Mouse (Mus musculus) granulocyte monocyte progenitor cell, adult 5-6 weeks (primary cell): ENCODE measurements around the gene Ddc. TPM values are rescaled to one million over a fixed set of nuclear protein-coding genes. Genes with fewer than 3 reads are reported as not detected.
A peak's percentile ranks its signal among the peaks of the same experiment; 100 is the strongest.

Experiments used
- ATAC-seq: replicated peaks from 2 replicates; pipeline ENCODE4 v1.8.0; 2016; ENCODE audit warnings: mild to moderate bottlenecking, moderate TSS enrichment, inconsistent platforms; ENCODE audit not compliant: poor library complexity, severe bottlenecking
- total RNA-seq, 2 experiments: library from RNA; stranded (forward) in 1 of 2; stranded (reverse) in 1 of 2; fragments of 200-712, 200-1000 nt in 1 of 2; fragments of >200 nt in 1 of 2; fragmentation: Nextera tagmentation in 1 of 2; gene quantifications; 2 replicates each; pipeline ENCODE4 v1.2.3; 2014 to 2017

Gene Ddc
- total RNA-seq, 2 experiments from 2014 or later = 2.1 TPM; not detected in 1

GRCm38 (mm10) chr11:11878981-11879698 lies 18.8 kb downstream of the Ddc start:
- 0 out of 2 replicates have a peak, but pooled peaks have one; percentile 28 for ATAC-seq

DNA sequence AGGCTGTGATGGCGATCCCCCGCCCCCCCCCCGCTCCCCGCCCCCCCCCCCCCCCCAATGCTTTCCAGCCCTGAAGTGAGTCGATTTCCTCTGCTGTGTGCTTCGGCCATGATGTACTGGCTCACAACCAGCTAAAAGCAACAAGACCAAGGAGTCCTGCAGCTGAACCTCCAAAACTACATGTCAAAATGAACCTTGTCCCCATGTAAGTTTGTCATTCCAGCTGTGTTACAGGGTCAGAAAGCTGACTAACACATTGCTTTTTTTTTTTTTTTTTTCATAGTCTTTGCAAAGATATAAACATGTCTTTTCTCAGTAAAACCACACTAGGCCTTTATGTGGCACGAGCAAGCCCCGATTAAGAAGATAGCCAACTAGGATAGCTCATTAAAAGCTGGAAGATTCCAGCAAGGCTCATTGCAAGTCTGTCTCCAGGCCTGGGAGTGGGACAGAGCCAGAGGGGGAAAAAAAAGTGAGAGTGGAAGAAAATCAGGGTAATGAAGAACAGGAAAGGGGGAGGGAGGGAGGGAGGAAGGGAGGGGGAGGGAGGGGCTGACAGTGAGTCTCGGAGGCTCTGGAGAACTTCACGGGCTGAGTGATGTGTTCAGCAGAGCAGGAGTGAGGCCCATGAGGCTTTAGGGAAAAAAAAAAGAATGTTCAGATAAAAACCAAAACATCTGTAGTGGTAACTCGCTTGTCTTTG lies 19.5 kb downstream of the Ddc start:
- no peak for ATAC-seq

DNA sequence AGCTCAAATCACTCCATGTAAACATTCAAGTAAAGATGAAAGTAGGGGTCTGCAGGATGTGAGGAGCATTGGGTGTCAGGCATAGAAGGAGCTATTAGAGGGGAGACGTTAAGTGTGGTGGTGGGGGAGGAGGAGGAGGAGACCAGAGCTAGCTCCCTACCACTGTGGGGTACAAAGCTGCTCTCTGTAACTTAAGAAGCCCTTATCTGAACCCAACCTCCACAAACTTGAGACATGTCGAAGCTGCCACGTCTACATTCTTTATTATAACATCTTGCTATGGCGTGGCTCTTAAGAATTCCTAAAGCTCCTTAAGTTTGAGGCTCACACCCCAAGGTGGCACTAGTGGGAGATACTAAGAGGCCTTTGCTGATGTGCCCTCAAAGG lies 20.1 kb downstream of the Ddc start:
- no peak for ATAC-seq

- ATAC-seq = no peak
Measured at GRCm38 (mm10) chr11:11876366-11876765, 21.6 kb downstream of the Ddc start.

GRCm38 (mm10) chr11:11875230-11875629 lies 22.7 kb downstream of the Ddc start:
- ATAC-seq = no peak

DNA sequence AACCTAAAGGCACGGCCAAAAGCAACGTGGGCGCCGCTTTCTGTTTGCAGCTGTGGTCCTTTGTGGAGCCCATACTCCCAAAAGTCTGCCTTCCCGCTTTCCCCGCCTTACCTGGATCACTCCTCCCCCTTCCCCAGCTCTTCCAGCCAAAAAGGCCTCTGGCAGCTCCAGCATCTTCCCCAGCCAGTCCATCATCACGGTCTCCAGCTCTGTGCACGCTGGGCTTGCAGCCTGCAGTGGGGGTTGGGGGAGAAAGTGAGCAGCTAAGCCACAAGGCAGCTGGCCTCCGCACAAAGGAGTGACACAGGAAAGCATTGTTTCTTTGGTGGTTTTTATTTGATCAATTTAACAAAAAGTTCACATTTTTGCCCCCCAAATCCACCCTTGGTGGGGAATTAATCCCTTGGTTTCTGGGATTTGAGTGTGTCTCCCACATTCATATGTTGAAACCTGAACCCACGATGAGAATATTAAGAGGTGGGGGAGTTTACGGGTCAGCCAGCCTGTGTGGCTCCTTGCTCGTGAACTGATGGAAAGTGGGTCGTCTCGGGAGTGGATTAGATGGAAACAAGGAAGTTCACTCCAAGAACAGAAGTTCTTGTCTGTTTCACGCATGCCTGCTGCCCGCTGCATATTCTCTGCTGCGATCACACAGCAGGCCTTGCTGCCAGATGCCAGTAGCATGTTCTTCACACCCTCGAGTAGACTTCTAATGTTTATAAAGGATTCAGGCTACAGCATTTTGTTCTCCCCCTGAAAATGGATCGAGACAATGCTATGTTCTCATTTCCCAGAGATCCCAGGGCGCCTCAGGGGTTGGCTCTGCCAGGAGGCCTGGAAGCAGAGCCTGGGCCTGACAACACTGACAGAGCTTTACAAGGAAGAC lies 24.7 kb downstream of the Ddc start:
- no peak for ATAC-seq

DNA sequence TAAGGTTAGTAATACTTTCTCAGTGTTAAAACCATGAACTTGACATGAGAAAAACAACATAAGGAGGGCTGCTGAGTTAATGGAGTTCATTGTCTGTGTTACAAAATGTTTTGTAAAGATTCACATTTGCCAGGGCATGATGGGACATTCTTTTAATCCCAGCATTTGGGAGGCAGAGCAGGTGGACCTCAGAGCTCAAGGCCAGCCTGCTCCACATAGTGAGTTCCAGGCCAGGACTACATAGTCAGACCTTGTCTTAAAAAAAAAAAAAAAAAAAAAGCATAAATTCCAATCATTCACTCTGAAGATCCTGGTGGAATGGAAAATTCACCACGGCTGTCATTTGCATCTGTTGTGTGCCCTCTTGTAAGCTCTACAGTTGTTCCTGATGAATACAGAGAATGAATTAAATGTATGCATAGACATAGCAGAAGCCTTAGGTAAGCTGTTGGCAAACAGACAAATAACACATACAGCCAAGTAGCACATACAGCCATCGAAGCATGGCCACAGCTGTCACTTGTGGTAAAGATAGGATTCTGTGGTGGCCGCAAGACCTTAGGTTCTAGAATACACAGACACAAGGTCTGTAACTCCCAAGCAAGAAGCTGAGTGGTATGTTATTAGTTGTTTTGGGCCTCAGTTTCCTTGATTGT lies 25.7 kb downstream of the Ddc start:
- no peak for ATAC-seq

GRCm38 (mm10) chr11:11871197-11871813 lies 26.6 kb downstream of the Ddc start:
- ATAC-seq = no peak

- no peak for ATAC-seq
Measured at GRCm38 (mm10) chr11:11867971-11868481, 29.9 kb downstream of the Ddc start.

GRCm38 (mm10) chr11:11866696-11867095 lies 31.2 kb downstream of the Ddc start:
- no peak for ATAC-seq

DNA sequence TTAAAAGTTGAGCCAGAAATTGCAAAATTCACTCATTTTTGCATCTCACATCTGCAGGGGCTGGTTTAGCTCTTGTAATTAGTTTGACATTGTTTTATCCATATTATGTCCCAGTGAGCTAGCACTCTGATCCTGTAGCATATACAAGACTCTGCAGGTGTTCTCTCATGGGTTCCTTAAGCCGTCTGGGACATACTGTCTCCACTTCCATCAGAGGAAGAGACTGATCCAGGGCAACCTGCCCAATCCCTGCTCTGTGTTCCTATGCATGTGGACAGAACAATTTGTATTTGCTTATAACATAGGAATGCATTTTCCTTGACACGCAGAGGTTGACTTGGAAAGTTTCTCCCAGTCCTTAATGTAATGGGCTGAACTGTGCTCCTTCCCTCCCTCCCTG lies 32.8 kb downstream of the Ddc start:
- no peak for ATAC-seq

DNA sequence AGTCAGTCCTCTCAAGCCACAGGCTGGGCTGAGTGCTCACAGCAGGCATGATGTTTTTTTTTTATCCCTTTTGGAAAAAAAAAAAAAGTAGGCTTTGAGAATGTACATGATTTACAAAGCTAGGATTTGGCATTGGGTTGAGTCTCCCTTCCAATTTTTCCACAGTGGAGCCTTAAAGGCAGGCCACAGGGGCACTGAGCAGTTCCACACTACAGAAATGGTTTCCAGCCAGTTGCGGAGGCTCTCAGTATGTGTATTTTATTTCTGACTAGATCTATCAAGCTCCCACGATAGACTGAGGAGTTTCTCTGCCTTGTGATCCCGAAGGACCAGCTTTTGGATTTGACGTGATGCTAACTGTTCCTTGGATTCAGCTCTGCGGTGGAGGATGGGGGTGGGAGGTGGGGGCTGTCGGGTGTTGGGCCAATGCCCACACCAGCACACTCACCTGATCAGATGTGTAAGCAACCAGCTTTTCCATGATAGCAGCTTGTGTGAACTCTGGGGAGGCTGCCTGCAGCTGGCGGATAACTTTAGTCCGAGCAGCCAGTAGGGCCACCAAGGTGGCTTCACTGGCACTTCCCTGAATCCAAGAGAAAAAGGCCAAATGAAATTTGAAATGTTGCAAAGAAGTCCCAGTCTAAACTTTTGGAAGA lies 33.4 kb downstream of the Ddc start:
- ATAC-seq = no peak

DNA sequence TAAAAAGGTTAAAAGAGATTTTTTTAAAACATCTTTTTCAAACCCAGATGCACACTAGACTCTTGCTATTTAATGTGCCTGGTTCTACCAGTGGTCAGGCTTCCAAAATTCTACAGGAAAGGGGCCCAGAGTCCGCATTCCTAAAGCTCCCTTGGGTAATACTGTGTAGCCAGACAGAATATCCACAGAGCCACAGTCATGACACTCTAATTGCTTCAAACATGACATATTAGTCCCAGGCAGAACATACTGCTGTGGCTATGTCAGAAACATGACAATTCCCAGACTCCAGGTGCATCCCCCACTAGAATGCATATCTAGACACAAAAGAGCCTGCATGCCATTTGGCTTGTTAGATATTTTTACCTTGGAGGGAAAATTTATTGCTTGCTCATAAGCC lies 35.4 kb downstream of the Ddc start:
- no peak for ATAC-seq

DNA sequence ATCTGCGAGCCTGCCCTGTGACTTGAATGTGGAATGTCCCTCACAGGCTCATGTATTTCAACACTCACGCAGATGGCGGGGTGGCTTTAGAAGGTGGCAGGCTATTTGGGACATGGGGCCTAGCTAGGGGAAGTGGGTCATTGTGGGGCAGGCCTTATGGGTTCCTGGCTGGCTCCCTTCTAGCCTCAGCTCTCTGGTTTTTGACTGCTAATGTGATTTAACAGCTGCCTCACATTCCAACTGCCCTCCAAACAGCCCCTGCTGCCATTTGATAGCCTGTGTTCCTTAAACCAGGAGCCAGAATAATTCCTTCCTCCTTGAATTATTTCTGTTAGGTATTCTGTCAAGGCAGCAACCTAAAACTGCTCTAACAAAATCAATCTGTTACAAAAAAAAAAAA lies 41.0 kb downstream of the Ddc start:
- ATAC-seq = no peak

- ATAC-seq = no peak
Measured at GRCm38 (mm10) chr11:11855685-11856131, 42.2 kb downstream of the Ddc start.

DNA sequence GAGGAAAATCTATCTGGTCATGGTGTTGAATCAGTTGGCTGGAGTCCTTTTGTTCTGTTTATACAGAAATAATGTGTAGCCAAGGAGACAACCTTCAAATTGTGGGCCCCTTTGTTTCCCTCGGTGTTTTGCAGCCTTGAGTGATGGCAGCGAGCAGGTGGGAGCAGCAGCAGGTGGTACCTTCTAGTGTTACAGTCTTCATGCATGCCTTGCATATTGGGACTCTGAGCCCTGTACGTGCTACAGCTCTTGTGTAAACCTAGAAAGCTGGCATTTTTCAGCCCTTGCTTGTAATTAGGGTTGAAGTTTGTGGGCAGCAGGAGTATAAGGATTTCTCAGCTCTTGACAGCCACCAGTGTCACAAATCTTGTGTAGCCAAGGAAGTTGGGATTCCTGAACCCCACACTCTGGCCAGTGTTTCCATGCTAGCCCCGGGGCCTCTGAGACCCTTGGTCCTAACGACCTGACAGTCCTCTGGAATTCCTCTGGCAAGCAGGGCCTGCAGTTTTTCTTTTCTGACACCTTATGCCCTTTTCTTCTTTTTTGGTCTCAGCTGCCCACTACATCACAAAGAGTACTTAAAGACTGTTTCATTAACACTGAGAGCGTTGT lies 42.8 kb downstream of the Ddc start:
- no peak for ATAC-seq

- no peak for ATAC-seq
Measured at GRCm38 (mm10) chr11:11853731-11854461, 44.0 kb downstream of the Ddc start.

DNA sequence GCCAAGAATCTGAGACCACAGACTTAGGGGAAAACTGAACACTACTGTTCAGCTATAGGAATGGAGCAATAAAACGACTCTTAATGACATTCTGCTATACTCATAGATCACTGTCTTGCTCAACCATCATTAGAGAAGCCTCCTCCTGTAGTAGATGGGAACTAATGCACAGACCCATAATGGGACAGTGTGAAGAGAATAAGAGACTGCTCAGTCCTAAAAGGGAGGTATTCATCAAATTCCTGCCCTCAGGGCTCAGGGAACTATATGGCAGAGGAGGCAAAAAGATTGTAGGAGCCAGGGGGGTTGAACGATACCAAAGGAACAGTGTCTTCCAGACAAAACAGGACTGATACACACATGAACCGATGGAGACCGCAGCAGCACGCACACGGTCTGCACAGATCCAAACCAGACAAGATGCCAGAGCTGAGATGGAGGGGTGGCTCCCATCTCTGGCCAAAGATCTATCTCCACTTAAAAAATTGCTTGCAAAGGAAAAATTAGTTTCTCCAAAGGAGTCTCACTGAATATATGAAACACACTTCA lies 45.9 kb downstream of the Ddc start:
- ATAC-seq = no peak
